Mouse (Mus musculus): Measurements from ENCODE around the gene Mtx1. TPM values are rescaled to one million over a fixed set of nuclear protein-coding genes. Genes with fewer than 3 reads are reported as not detected.
"Not testable (repeated sequence)": the region's sequence is repeated elsewhere in the genome, so short reads cannot be mapped to it uniquely, and the experiment has no call there.

Gene Mtx1
- total RNA-seq, 2 experiments from 2014 or later, result 4.0 to 8.6 TPM

DNA sequence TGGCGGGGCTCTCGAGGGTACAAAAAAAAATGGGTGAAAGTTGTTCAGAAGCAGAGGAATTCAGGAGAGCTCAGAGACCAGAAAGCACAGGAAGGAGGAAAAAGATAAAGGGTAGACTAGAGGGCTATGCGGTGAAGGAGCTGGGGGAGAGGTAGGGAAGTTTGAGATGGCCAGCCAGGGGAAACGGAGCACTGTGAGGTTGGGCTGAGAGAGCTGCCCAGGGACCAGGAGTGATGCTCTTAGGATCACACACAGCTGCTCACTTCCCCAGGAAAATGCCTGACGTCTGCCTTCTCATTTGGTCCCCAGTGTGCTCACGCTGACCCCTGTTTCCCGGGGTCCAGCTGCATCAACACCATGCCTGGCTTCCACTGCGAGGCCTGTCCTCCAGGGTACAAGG lies 7.3 kb downstream of the Mtx1 start:
- ATAC-seq (replicated peaks; ENCODE audit: low FRiP score, poor library complexity, severe bottlenecking), result no peak

DNA sequence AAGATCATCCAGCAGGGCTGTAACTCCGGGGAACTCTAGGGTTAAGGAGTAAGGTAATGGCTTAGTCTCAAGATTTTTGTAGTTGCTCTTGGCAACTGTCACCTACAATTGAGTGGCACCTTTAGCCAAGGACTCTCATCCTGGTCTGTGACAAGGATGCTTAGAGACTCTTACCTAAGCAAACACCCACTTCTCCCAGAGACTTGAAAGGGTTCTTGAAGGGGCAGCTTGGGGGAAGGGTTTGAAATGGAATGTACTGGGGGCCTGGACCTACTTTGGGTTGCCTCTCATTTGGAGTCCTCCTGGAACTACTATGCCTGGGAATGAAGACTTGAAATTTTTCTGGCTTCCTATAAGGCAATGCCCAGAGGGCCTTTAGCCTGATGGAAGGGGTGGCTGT lies 8.6 kb downstream of the Mtx1 start:
- ATAC-seq (replicated peaks; ENCODE audit: low FRiP score, poor library complexity, severe bottlenecking), result no peak

DNA sequence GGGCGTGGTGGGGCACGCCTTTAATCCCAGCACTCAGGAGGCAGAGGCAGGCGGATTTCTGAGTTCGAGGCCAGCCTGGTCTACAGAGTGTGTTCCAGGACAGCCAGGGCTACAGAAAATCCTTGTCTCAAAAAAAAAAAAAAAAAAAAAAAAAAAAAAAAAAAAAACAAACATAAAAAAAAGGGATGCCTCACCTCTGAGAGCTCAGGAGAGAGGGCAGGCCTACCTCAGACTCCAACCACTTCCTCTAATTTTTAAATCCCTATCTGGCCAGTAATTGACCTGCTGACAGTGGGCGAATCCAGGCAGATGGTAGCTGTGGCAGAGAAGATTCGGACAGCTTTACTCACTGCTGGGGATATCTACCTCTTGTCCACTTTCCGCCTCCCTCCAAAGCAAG lies 10.5 kb downstream of the Mtx1 start:
- ATAC-seq (replicated peaks; ENCODE audit: low FRiP score, poor library complexity, severe bottlenecking), result not testable (repeated sequence)

DNA sequence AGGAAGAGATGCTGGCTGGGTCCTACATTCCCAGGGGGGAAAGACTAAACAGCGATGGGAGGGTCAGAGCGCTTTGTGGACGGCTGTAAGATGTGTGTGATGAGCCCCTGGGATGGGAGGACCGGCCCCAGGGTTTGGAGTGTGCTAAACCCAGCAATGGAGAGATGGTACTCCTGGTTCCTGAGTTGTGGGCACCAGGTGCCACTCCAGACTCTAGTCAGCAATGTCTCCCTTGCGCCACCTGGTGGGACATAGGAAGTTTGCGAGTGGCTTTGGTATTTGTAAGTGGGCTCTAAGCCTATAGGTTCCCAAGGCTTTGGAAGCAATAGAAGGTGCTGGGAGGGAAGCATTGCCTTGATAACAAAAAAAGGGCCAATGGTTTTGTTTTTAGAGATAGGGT lies 11.0 kb downstream of the Mtx1 start:
- ATAC-seq (replicated peaks; ENCODE audit: low FRiP score, poor library complexity, severe bottlenecking), result peak; percentile 69

DNA sequence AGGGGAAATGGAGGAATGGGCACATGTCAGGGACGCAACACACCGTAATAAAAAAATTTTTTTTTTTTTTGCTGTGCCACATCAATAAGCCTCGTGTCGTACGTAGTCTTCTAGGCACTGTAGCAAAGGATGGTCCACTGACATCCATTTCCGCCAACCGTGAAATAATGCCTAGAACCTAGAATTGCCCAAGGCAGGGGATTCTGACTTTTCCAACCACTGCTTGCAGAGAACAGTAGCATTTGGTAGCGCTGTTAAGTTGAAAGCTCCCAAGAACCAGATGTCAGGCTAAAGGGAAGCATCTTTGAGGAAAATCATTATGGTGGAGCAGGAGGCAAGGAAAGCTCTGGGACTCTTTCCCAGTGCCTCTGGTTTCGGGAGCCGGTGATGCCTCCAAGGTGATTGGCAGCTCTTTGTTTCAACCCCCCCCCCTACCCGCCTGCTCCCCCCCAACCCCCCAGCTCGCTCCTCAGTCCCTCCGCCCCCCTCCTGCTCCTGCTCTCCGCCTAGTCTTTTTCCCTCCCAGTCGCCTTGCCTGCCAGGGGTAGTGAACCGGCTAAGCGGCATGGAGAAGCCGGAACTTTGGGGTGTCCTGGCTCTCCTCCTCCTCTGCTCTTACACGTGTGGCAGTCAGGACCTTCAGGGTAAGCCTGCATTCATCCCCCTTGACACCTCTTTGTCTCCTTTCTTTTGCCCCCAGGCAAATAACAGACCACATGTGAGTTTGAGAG lies 12.0 kb downstream of the Mtx1 start, which contains the start of gene Thbs3:
Thbs3 (plus strand) TSS at position 500 of the 731 bp plus-strand sequence.
- ATAC-seq (replicated peaks; ENCODE audit: low FRiP score, poor library complexity, severe bottlenecking), result no peak

DNA sequence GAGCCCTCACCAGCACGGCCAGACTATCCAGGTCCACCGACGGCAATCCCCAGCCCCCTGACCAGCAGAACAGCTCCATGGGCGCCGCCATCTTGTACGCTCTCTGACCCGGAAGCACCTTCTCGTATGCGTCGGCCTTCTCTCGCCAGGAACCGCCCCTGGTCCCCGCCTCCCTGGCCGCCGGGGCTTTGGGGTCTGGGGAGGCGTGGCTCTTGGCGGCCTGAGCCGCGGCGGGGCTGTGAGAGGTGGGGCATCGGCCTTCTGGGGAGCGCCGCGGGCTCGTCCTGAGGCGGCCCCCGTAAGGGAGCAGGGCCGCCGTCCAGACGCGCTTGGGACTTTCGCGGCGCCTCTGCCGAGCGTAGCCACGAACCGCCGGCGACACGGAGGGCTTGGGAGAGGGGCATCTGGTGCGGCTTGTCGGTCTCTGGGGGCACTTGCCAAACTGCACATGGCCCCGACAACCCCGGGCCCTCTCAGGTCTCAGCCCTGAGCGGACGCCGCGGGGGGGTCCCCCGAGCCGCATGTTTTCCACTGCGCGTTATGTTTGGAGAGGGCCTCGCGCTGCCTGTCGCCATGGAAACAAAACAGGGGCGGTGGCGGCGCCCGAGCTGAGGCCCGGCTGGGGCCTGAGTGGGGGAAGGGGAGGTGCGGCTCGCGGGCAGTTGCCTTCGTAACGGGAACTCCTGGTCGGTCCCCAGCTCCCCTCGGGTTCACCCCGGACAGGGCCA lies 12.9 kb downstream of the Mtx1 start:
- peak; percentile 90 for ATAC-seq (replicated peaks; ENCODE audit: low FRiP score, poor library complexity, severe bottlenecking)

DNA sequence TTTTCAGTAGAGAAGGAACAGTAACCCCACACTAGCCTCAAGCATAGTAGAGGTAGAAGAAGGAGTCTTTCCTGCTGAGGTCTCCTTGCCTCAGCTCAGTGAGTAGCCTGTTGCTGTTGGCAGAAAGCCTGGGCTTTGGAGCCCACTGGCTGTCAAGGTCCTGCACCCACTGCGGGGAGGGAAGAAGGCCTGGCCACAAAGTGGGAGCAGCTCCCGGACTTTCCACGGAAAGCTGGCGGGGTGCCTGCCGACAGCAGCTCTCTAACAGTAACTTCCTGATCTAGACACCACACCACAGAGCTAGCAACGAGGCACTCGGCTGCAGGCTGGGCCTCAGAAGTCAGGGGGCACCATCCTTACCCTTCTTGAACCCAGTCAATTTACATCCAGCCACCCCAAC lies 16.2 kb downstream of the Mtx1 start:
- no peak for ATAC-seq (replicated peaks; ENCODE audit: low FRiP score, poor library complexity, severe bottlenecking)

DNA sequence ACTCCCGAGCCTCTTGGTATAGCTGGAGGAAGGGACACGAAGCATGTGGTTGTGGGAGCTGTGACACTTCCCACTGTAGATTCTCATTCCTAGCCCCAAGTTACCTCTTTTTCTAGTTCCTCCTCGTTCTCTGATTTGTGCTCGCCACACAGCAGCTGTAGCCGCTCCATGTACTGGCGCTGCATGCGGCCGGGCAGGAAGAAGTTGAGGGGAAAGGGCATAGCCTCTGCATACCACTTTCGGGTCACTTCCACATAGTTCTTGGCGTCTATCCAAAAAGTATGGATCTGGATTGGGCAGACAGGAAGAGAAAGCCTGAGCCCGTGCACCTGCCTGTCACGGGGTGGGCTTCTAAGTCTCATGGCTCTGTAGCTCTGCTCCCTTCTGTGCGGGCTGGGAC lies 16.7 kb downstream of the Mtx1 start:
- no peak for ATAC-seq (replicated peaks; ENCODE audit: low FRiP score, poor library complexity, severe bottlenecking)

DNA sequence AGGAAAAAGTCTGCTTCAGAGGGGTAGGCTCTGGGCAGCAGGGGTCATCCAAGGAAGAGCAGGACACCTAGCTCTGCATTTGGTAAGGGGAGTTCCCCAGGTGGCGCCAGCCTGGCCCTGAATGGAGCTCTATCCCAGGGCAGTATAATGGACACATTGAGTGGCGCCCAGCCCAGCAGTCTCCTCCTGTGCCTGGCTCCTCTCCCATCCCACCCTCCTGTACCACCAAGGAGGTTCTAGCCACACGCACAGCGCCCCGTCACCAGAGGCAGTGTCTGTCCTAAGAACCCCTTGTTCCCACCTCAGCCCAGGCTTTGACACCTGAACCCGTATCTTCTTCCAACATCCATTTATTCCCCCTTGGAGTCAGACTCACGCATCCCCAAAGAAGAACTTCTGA lies 17.2 kb downstream of the Mtx1 start:
- no peak for ATAC-seq (replicated peaks; ENCODE audit: low FRiP score, poor library complexity, severe bottlenecking)

DNA sequence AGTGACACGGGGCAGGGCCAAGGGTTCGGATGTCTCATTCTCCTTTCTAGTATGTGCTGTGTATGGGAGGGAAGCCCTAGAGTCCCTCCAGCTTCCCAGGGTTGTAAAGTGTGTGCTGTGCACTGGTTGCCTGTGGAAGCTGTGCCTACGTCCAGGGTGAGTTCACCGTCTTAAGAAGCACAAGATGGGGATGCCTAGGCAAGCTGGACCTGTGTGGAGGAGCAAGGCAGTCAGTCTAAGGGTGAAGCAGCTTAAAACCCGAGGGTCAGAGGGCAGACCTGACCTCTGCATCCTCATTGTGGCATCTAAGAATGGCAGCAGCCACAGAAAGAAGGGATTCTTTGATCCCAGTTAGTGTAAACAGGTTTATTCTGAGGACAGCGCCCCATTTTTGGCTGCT lies 18.2 kb downstream of the Mtx1 start:
- no peak for ATAC-seq (replicated peaks; ENCODE audit: low FRiP score, poor library complexity, severe bottlenecking)

DNA sequence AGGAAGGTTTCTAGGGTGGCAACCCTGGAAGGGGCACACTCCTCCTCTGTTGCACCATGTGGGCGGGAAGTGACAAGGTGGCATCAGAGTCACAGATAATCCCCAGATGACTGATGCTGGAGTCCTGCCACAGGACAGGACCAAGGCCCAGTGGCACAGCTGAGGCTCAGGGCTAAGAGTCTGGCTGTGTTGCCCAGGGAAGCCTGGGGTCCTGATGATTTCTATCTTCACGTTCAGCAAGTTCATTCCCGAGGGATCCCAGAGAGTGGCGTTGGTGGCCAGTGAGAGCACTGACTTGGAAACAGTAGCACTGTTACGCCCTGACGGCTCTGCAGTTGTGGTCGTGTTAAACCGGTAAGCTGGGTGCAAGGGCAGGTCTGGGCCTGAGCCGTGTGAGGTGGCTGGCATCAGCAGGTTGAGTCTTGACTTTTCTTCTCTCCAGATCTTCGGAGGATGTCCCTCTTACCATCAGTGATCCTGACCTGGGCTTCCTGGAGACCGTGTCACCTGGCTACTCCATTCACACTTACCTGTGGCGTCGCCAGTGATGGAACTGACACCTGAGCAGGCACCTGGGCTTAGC lies 18.7 kb downstream of the Mtx1 start:
- no peak for ATAC-seq (replicated peaks; ENCODE audit: low FRiP score, poor library complexity, severe bottlenecking)

DNA sequence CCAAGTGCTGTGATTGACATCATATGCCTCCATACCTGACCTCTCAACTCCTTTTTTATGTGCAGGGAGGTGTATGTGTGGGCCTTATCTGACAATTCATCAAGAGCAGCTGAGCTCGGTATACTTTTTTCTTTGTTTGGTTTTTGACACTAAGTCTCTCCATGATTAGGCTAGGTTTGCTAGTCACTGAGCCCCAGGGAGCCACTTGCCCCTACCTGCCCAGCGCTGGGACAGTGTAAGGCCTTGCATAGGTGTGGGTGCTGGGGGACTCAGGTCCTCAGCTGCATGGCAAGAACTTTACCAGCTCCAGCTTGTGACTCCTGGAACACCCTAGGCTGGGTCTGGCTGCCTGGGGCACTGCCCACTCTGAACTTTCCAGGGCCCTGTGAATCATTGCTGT lies 20.2 kb downstream of the Mtx1 start:
- no peak for ATAC-seq (replicated peaks; ENCODE audit: low FRiP score, poor library complexity, severe bottlenecking)

DNA sequence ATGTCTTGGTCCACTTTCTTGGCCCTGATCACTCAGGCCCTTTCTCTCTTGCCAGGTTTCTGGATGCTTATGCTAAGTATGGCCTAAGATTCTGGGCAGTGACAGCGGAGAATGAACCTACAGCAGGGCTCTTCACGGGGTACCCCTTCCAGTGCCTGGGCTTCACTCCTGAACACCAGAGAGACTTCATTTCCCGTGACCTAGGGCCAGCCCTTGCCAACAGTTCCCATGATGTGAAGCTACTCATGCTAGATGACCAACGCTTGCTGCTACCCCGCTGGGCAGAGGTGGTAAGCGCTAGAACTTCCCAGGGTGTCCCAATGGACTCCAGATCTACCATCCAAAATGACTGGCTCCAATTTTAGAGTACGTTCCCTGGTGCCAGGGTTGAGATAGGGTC lies 20.8 kb downstream of the Mtx1 start:
- ATAC-seq (replicated peaks; ENCODE audit: low FRiP score, poor library complexity, severe bottlenecking), result no peak

DNA sequence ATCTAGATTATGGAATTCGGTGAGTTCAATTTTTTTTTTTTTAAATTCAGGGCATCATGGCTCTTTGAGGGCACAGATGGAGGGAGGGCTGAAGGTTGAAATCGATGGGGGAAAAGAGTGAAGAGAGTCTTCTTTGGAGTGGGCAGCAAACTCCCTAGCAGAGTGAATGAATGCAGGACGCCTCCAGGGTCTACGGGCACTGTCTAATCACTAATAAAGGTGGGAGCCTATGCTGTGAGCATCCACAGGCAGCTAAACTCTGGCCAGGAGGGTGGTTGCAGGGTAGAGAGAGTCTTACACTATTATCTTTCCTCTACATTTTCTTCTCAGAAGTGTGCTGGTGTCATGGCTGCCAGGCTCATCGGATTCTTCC lies 23.8 kb downstream of the Mtx1 start:
- peak; percentile 24; the same call in 1 of the 2 replicates for ATAC-seq (replicated peaks; ENCODE audit: low FRiP score, poor library complexity, severe bottlenecking)

DNA sequence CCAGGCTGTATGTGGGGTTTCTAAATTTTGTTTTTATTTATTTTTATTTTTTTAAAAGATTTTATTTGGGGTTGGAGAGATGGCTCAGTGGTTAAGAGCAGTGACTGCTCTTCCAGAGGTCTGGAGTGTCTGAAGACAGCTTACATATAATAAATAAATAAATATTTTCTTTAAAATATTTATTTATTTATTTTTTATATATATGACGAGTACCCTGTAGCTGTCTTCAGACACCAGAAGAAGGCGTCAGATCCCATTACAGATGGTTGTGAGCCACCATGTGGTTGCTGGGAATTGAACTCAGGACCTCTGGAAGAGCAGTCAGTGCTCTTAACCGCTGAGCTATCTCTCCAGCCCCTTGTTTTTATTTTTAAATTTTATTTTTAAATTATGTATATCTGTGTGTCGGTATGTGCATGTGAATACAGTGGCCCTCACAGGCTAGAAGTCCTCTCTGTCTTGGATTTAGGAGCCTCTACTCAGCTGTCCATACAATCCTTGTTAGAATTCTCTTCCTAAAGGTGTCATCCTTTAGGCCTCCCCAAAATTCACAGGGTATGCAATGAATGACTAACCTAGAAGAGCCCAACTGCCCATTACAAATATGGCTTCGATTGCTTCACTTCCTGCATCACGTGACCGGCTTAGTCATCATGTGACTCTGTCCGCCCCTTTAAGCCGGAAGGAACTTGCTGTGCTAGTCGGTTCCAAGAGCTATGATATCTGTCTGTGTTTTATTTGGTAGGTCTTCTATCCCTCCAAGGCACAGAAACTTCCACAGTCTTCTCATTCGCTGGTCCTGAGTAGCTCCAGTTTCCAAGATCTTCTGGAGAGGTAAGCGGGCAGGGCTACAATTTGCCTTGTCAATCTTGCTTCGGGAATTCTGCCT lies 24.4 kb downstream of the Mtx1 start, which contains the start of gene Gba:
Gba (plus strand) TSS at position 676 of the 889 bp plus-strand sequence.
- ATAC-seq (replicated peaks; ENCODE audit: low FRiP score, poor library complexity, severe bottlenecking), result peak; percentile 89

DNA sequence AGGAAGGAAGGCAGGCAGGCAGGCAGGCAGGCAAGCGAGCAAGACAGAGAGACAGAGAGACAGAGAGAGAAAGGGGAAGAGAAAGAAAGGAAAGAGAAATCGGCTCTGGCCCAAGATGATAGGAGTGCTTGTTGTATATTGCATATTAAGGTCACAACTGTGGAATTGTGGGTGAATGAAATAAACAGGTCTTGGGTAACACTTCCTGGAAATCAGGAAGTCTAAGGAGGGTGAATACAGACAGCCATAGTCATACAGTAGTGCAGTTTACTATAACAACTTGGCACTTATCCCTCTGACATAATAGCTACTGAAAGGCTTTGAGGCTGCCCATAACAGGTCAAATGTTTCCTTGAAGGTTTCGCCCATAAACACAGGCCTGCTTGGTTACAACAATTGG lies 27.0 kb downstream of the Mtx1 start:
- no peak for ATAC-seq (replicated peaks; ENCODE audit: low FRiP score, poor library complexity, severe bottlenecking)

DNA sequence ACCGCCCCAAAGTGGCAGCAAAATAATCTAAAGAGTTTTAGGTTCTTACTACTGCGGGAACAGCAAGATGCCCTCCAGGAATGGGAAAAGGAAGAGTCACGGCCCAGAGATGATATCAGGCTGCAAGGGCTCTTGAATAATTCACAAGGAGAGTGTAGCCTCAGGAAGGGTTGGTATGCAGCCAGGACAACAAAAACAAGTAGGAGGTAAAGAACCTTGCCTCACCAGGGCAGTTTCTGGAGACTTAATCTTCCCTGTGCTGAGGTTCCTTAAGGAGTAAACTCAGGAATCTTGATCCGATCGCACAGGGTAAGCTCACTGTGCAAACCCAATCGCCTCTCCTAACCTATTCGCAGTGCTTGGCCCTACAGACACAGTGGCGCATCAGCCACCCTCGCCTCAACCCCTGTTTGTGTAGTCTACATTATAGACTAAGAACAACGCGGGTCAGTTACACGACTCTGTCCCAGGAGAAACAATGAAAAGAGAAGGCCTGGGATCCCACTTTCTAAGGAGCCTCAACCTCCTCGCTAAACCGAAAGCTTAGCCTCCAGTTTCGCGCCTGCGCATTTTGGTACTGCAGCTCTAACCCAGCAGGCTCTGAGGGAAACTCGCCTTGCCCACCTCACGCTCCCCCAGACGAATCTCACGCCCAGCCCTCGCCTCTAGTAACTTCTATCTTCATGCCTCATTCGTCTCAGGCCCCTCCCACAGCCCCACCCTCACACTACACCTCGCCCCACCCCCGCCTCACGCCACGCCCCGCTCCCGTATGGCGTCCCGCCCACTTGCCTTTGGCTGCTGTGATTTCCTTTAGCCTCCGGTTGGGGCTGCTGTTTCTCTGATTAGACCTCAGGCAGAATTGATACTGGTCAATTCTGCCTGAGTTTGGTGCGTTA lies 30.7 kb downstream of the Mtx1 start:
- ATAC-seq (replicated peaks; ENCODE audit: low FRiP score, poor library complexity, severe bottlenecking), result peak; percentile 95

DNA sequence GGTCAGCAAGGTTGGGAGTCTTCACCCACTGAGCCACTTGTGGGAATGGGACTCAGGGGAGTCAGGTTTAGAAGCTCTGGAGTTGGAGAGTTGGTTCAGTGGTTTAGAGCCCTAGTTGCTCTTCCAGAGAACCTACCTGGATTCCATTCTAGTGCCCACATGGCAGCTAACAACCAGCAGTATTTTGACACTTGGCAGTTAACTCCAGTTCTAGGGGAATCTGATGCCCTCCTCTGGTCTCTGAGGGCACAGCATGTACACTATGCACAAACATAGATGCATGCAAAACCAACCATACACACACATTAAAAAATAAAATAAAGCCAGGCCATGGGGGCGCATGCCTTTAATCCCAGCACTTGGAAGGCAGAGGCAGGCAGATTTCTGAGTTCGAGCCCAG lies 33.0 kb downstream of the Mtx1 start:
- ATAC-seq (replicated peaks; ENCODE audit: low FRiP score, poor library complexity, severe bottlenecking), result no peak

DNA sequence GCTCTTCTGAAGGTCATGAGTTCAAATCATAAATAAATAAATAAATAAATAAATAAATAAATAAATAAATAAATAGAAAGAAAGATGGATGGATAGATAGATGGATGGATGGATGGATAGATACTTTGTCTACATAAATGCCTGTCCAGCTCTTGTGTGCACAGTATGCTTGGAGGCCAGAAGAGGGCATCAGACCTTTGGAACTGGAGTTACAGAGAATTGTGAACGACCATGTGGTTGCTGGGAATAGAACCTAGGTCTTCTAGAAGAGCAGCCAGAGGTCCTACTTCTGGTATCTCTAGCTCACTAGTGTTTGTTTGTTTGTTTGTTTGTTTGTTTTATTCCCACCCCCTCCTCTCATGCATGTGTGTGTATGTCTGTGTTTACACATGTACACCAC lies 33.5 kb downstream of the Mtx1 start:
- no peak for ATAC-seq (replicated peaks; ENCODE audit: low FRiP score, poor library complexity, severe bottlenecking)
